Mouse (Mus musculus) monocyte, adult 2 months (primary cell): ENCODE measurements around the gene Gm5725.
"Not testable (repeated sequence)": the region's sequence is repeated elsewhere in the genome, so short reads cannot be mapped to it uniquely, and the experiment has no call there.

Experiments
- DNase-seq, 2 experiments: peaks; one replicate each; pipeline ENCODE4 v3.0.0; 2022; ENCODE audit warnings: low spot score in 2 of 2, low read depth in 1 of 2

Gm5725 gene

GRCm38 (mm10) chr7:21844167-21844566, at the start of gene Gm5725:
TSS of gene Gm5725 (minus strand) at chr7:21844267.
- not testable (repeated sequence) for DNase-seq

DNA sequence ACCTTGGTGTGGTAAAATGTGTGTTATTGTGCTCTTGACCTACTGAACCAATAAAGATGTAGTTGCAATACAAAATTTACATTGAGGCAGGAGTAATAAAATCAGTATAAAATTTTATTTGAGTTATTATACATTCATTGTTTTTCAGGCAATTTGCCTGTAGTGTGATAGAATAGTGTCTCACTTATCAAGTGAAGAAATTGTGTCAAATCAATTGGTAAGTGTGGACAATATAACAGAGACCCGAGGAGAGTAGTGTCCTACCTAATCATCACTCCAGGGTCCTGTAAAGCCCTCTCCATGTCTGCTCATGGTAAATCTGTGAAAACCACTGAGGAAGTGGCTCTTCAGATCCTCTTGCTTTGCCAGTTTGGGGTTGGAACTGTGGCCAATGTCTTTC, 12.0 kb downstream of the Gm5725 start, which contains the start of gene Vmn1r135:
Gene Vmn1r135, plus strand, starts transcription at position 301 of the 400 bp plus-strand sequence.
- DNase-seq, result not testable (repeated sequence)

GRCm38 (mm10) chr7:21796628-21797027, 47.4 kb downstream of the Gm5725 start, which contains the start of gene Gm4177:
TSS of gene Gm4177 (minus strand) at chr7:21796728.
- not testable (repeated sequence) for DNase-seq
